Mouse (Mus musculus) limb, embryonic 12.5 days (tissue): Measurements from ENCODE around the gene E2f7. TPM values are rescaled to one million over a fixed set of nuclear protein-coding genes. Genes with fewer than 3 reads are reported as not detected.

Source experiments
- ATAC-seq: fragments of 200-750 bp; cut with Nextera tagmentation; 2 replicates; pipeline ENCODE4 v1.8.0; 2017; ENCODE audit warnings: low read depth, moderate TSS enrichment; ENCODE audit not compliant: insufficient number of reproducible peaks, insufficient read depth, low FRiP score, low TSS enrichment
- H3K27ac ChIP-seq: fragments of 300-500 bp; sonication (generic); 2 replicates; pipeline ENCODE4 v1.5.1; 2016; ENCODE audit warnings: mild to moderate bottlenecking, moderate library complexity
- H3K27me3 ChIP-seq: fragments of 300-500 bp; sonication (generic); 2 replicates; pipeline ENCODE4 v1.6.1; 2016; ENCODE audit warnings: mild to moderate bottlenecking, moderate library complexity
- H3K36me3 ChIP-seq: fragments of 300-500 bp; sonication (generic); 2 replicates; pipeline ENCODE4 v1.6.1; 2016; ENCODE audit warnings: mild to moderate bottlenecking, moderate library complexity
- H3K4me1 ChIP-seq: fragments of 300-500 bp; sonication (generic); replicated peaks from 2 replicates; pipeline ENCODE4 v1.6.1; 2016
- H3K4me2 ChIP-seq: fragments of 300-500 bp; sonication (generic); 2 replicates; pipeline ENCODE4 v1.6.1; 2016; ENCODE audit warnings: mild to moderate bottlenecking, moderate library complexity
- H3K4me3 ChIP-seq: fragments of 300-500 bp; sonication (generic); replicated peaks from 2 replicates; pipeline ENCODE4 v1.5.1; 2016; ENCODE audit warnings: mild to moderate bottlenecking
- H3K9ac ChIP-seq: fragments of 300-500 bp; sonication (generic); replicated peaks from 2 replicates; pipeline ENCODE4 v1.6.1; 2016; ENCODE audit warnings: mild to moderate bottlenecking, moderate library complexity
- H3K9me3 ChIP-seq: fragments of 300-500 bp; sonication (generic); 2 replicates; pipeline ENCODE4 v1.6.1; 2016; ENCODE audit warnings: mild to moderate bottlenecking, moderate library complexity
- WGBS: fragments of 180-500 bp; shearing (Covaris S2); methylation state at CpG from one replicate; pipeline ENCODE4 v1.1.7; 2016; 5-methylcytosine and 5-hydroxymethylcytosine counted together
- polyA plus RNA-seq: library from polyadenylated mRNA; unstranded; fragments of >200 nt; fragmentation: Nextera tagmentation; extraction: Ambion mirVana; gene quantifications from 2 replicates; pipeline ENCODE4 v1.2.1, GENCODE M21; 2016

Gene E2f7
- polyA plus RNA-seq: 34.5 and 34.9 TPM in 2 replicates

DNA sequence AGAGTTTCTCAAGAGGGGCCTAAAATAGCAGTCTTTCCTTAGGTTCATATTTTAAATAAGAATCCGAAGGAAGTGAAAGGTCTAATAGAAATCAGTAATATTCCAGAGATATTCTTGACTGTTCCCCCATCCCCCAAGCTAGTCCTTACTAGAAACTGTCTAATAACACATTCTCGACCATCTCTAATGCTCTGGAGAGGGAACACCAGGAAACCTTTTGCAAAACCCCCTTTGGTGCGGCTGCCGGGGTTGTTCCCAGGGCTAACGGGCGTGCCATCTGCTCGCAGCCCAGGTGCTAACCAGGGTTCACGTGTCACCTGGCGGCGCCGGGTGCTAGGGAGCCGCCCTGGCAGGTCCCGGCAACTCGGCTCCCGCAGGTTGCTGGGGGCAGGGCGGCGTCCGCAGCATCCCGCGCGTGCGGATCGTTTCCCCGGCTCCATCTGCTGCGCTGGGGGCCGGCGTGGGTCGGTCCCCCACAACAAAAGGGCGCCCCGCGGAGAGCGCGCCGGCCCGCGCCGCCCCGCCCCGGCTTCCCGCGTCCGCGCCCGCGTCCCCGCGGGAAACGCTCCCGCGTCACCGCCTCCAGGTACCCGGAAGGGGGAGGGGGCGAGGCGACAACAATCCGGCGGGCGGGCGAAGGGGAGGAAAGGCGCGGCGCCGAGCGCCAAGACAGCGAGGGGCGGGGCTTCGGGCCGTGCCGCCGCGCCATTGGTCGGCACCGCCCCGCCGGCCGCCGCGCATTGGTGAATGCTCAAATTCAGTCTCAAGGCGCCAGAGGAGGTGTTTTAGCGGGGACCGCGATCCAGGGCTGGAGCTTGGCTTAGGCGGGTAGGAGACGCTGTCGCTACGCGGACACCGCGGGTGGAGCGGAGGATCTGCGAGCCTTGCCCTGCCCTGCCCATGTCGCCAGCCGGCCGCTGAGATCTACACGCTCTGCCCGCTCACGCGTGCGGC is at the start of gene E2f7:
TSS of gene E2f7 (plus strand) at position 754 of the 954 bp plus-strand sequence.
- ATAC-seq: peak; percentile 96
- peaks cover 13% of the 10 kb centered on the region for H3K4me1 ChIP-seq
- 1% methylated on average over 90 of the region's 98 CpGs for WGBS
- H3K36me3 ChIP-seq: peaks cover 25% of the 10 kb centered on the region
- no peaks in the 10 kb centered on the region for H3K9me3 ChIP-seq
- peak within 1 kb of the TSS; percentile 81 for H3K4me3 ChIP-seq
- peak within 1 kb of the TSS; percentile 89 for H3K27ac ChIP-seq
- H3K27me3 ChIP-seq: no peaks in the 10 kb centered on the region
- H3K4me2 ChIP-seq: peak within 1 kb of the TSS; percentile 78
- H3K9ac ChIP-seq: peak within 1 kb of the TSS; percentile 83

GRCm38 (mm10) chr10:110701276-110701675 is 44.0 kb upstream of the E2f7 start:
- WGBS: 66% methylated on average over 1 of the region's 1 CpGs
- Histone ChIP-seq H3K4me3 (no peak overlapping the region), H3K4me2 (no peak overlapping the region), H3K9me3 (no peaks in the 10 kb centered on the region), H3K4me1 (no peaks in the 10 kb centered on the region), H3K27me3 (no peaks in the 10 kb centered on the region), H3K9ac (no peak overlapping the region), H3K36me3 (no peaks in the 10 kb centered on the region), H3K27ac (no peak overlapping the region)
- ATAC-seq: no peak

GRCm38 (mm10) chr10:110705672-110706071 is 39.6 kb upstream of the E2f7 start:
- Histone ChIP-seq H3K9ac (no peak overlapping the region), H3K27ac (no peak overlapping the region), H3K4me2 (no peak overlapping the region), H3K36me3 (no peaks in the 10 kb centered on the region), H3K9me3 (no peaks in the 10 kb centered on the region), H3K4me3 (no peak overlapping the region), H3K4me1 (no peaks in the 10 kb centered on the region), H3K27me3 (no peaks in the 10 kb centered on the region)
- ATAC-seq: no peak
- WGBS: 48% methylated on average over 9 of the region's 9 CpGs

GRCm38 (mm10) chr10:110707390-110708113 is 37.7 kb upstream of the E2f7 start:
- Histone ChIP-seq H3K36me3 (no peaks in the 10 kb centered on the region), H3K9ac (no peak overlapping the region), H3K27ac (no peak overlapping the region), H3K27me3 (no peaks in the 10 kb centered on the region), H3K4me3 (no peak overlapping the region), H3K4me2 (no peak overlapping the region), H3K9me3 (no peaks in the 10 kb centered on the region), H3K4me1 (no peaks in the 10 kb centered on the region)
- ATAC-seq: no peak
- 56% methylated on average over 16 of the region's 16 CpGs for WGBS

DNA sequence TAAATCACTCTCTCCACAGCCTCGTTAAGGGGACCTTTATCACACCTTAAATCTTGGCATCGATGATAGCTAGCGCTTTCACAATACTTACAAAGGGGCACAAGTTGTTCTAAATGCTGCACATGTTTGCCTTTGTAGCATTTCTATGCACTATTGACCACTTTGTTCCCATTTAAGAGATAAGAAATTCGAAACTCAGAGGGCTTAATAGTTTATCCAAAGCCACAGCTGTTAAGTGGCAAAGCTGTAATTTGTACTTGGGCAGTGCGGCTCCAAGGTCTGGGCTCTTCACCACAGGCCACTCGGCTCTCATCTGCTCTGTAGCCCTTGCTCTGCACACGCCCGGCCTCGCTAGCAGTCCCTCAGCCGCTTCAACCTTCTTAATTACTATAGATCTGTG is 28.4 kb upstream of the E2f7 start:
- H3K4me2 ChIP-seq: no peak overlapping the region
- ATAC-seq: no peak
- 45% methylated on average over 10 of the region's 10 CpGs for WGBS
- H3K4me3 ChIP-seq: no peak overlapping the region
- H3K36me3 ChIP-seq: no peaks in the 10 kb centered on the region
- no peaks in the 10 kb centered on the region; the same call in 1 of the 2 replicates for H3K27me3 ChIP-seq
- no peaks in the 10 kb centered on the region for H3K4me1 ChIP-seq
- H3K27ac ChIP-seq: no peak overlapping the region
- no peak overlapping the region for H3K9ac ChIP-seq
- no peaks in the 10 kb centered on the region for H3K9me3 ChIP-seq

DNA sequence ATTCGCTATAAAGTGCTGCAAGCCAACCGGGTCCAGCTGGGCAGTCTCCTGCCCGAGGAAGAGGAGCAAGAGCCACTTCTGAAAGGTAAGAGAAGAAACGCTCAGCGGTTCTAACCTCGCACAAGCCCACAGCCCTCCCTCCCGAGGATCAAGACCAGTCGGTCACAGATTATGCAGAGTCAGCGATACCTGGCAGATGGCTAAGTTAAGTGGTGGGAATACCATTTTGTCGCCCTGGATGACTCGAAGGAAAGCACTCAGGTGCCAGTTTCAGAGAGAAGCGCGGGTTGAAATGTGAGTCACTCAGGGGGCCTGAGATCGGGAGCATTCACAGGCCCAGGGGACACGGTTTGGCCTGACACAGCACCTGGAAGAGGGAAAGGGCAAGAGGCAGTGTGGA is 18.8 kb upstream of the E2f7 start:
- no peak overlapping the region for H3K27ac ChIP-seq
- ATAC-seq: no peak
- WGBS: 81% methylated on average over 15 of the region's 15 CpGs
- H3K27me3 ChIP-seq: no peaks in the 10 kb centered on the region
- H3K36me3 ChIP-seq: no peaks in the 10 kb centered on the region
- no peak overlapping the region for H3K4me3 ChIP-seq
- no peaks in the 10 kb centered on the region for H3K9me3 ChIP-seq
- no peaks in the 10 kb centered on the region for H3K4me1 ChIP-seq
- H3K9ac ChIP-seq: no peak overlapping the region
- no peak overlapping the region for H3K4me2 ChIP-seq

- H3K36me3 ChIP-seq: no peaks in the 10 kb centered on the region
- no peak overlapping the region for H3K9ac ChIP-seq
- no peaks in the 10 kb centered on the region for H3K9me3 ChIP-seq
- no peaks in the 10 kb centered on the region for H3K4me1 ChIP-seq
- H3K27me3 ChIP-seq: no peaks in the 10 kb centered on the region
- no peak for ATAC-seq
- WGBS: 57% methylated on average over 4 of the region's 4 CpGs
- no peak overlapping the region for H3K4me3 ChIP-seq
- H3K4me2 ChIP-seq: no peak overlapping the region
- no peak overlapping the region for H3K27ac ChIP-seq
Measured at GRCm38 (mm10) chr10:110727816-110728215, 17.4 kb upstream of the E2f7 start.

GRCm38 (mm10) chr10:110733343-110733742 is 11.9 kb upstream of the E2f7 start:
- H3K36me3 ChIP-seq: no peaks in the 10 kb centered on the region
- peak; percentile 52; the same call in 1 of the 2 replicates for ATAC-seq
- peaks cover 8% of the 10 kb centered on the region; the same call in 1 of the 2 replicates for H3K4me1 ChIP-seq
- H3K9ac ChIP-seq: no peak overlapping the region
- no peak overlapping the region for H3K27ac ChIP-seq
- no peaks in the 10 kb centered on the region for H3K27me3 ChIP-seq
- WGBS: 26% methylated on average over 6 of the region's 6 CpGs
- no peaks in the 10 kb centered on the region for H3K9me3 ChIP-seq
- no peak overlapping the region for H3K4me3 ChIP-seq
- H3K4me2 ChIP-seq: no peak overlapping the region

DNA sequence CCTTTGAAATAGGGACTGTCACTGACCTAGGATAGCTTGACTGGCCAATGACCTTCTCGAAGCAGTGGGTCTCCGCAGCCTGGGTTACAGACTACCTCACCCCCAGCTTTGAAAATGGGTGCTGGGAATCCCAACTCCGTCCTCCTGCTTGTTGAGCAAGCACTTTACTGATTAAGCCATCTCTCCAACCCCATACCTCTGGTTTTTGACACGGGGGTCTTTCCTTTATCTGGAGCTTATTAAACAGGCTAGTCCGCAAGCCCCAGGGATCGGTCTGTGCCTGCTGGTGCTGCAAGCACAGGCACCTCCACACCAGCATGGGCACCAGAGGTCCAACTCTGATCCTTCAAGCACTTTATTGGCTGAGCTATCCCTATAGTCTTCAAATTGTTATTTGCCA is 1.5 kb upstream of the E2f7 start:
- Histone ChIP-seq H3K4me2 (no peak overlapping the region), H3K9ac (no peak overlapping the region), H3K9me3 (no peaks in the 10 kb centered on the region), H3K36me3 (peaks cover 12% of the 10 kb centered on the region), H3K4me3 (no peak overlapping the region), H3K27me3 (no peaks in the 10 kb centered on the region), H3K27ac (no peak overlapping the region), H3K4me1 (peaks cover 13% of the 10 kb centered on the region)
- ATAC-seq: no peak
- WGBS: 79% methylated on average over 6 of the region's 6 CpGs

- Histone ChIP-seq H3K9ac (no peak overlapping the region), H3K4me3 (no peak overlapping the region), H3K4me1 (peaks cover 13% of the 10 kb centered on the region), H3K27me3 (no peaks in the 10 kb centered on the region), H3K9me3 (no peaks in the 10 kb centered on the region), H3K27ac (no peak overlapping the region), H3K36me3 (peaks cover 16% of the 10 kb centered on the region), H3K4me2 (peak overlapping the region; percentile 77)
- WGBS: 65% methylated on average over 12 of the region's 12 CpGs
- ATAC-seq: no peak
Measured at GRCm38 (mm10) chr10:110744120-110744519, 1.1 kb upstream of the E2f7 start.

DNA sequence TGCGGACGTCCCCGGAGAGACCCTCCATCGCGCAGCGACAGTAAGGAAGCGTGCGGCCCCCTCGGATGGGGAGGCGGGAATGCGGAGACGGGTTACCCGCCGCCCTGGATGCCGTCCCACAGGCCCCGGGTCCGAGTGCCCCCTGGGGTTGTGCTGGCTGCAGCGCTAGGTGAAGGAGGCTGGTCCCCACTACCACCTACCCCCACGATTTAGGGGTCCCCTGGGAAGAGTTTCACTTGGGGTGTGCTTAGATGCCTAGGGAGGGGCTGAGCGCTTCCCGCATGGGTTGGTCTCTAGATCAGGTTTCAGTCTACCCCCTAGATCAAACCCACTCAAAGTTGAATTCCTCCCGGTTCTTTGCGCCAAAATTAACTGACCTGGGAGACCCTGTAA is 397 bp downstream of the E2f7 start:
- H3K36me3 ChIP-seq: peaks cover 31% of the 10 kb centered on the region
- peak overlapping the region; percentile 80 for H3K9ac ChIP-seq
- peak overlapping the region; percentile 89 for H3K27ac ChIP-seq
- peak overlapping the region; percentile 81 for H3K4me3 ChIP-seq
- H3K27me3 ChIP-seq: no peaks in the 10 kb centered on the region
- H3K4me2 ChIP-seq: peak overlapping the region; percentile 78
- WGBS: under 1% methylated on average over 22 of the region's 23 CpGs
- H3K4me1 ChIP-seq: peaks cover 13% of the 10 kb centered on the region
- peak; percentile 77 for ATAC-seq
- no peaks in the 10 kb centered on the region for H3K9me3 ChIP-seq
